In genomic region chr1:171994918-171995715, GRCm38 (mm10) we compare ENCODE assay signal across 17 mouse cellular contexts. TPM values are rescaled to one million over a fixed set of nuclear protein-coding genes. Genes with fewer than 3 reads are reported as not detected.
DNase-seq lines count a peak whose midpoint lies in the region; ATAC-seq and TF ChIP-seq lines count a peak whose summit lies in the region.
"Had no signal": no experiment of that assay in that cellular context is flagged by ENCODE, and none has a peak within 500 bp of the region (broad histone marks: within the 10 kb centered on the region; RNA-seq: fewer than 3 reads in every experiment).

No protein-coding gene starts in this region.

- H3K36me3 ChIP-seq in heart, embryonic 16.5 days (ENCODE audit: control insufficient read depth, insufficient read depth), result no peaks in the 10 kb centered on the region
- H3K36me3 ChIP-seq in thymus, adult 2 months (ENCODE audit: control insufficient read depth, insufficient read depth, low read length), result no peaks in the 10 kb centered on the region
- H3K36me3 ChIP-seq in hindbrain, embryonic 14.5 days (replicated peaks; ENCODE audit: control insufficient read depth, insufficient read depth), result 0 out of 2 replicates have a peak, but pooled peaks cover 7% of the 10 kb centered on the region
- H3K36me3 ChIP-seq: kidney, embryonic 15.5 days; stomach, embryonic 15.5 days had no signal

- WGBS in heart, embryonic 16.5 days, result 64% methylated on average over 11 of the region's 11 CpGs
- 74% methylated on average over 11 of the region's 11 CpGs for WGBS in thymus, adult 2 months
- WGBS in hindbrain, embryonic 14.5 days, result 86% methylated on average over 11 of the region's 11 CpGs

- no peak for DNase-seq in heart, adult 9 months (ENCODE audit: low spot score in 2 of 2)
- DNase-seq in thymus, adult 2 months, result no peak
- DNase-seq in thymus, postnatal 10 days (ENCODE audit: low spot score in 2 of 2), result no peak
- peak; percentile 57 for DNase-seq in MEL-GATA-1-ER (ENCODE audit: extremely low read depth, low read depth)
- no peak for DNase-seq in hindbrain, embryonic 14.5 days (ENCODE audit: low spot score)
- DNase-seq: adrenal gland, postnatal 10 days; cerebellum, adult 9-11 months; gastrocnemius, postnatal 14 days; right cerebral cortex, postnatal 25 days had no signal

- peak; percentile 79 for ATAC-seq in heart, embryonic 16.5 days (replicated peaks; ENCODE audit: extremely low read depth, insufficient read depth, low FRiP score)
- peak; percentile 63; the same call in 1 of the 2 replicates for ATAC-seq in neutrophil, adult 5-6 weeks (ENCODE audit: extremely low read depth, insufficient number of reproducible peaks, low FRiP score, poor library complexity, severe bottlenecking)
- no peak for ATAC-seq in hindbrain, embryonic 14.5 days (ENCODE audit: low FRiP score)
- ATAC-seq: forebrain, embryonic 16.5 days; hindbrain, embryonic 16.5 days; midbrain, embryonic 13.5 days had no signal

- peak overlapping the region; percentile 37 for H3K27ac ChIP-seq in heart, embryonic 16.5 days (ENCODE audit: low read length)
- H3K27ac ChIP-seq in thymus, adult 2 months (ENCODE audit: control insufficient read depth, insufficient read depth, low read length), result peak overlapping the region; percentile 11
- H3K27ac ChIP-seq in hindbrain, embryonic 14.5 days, result no peak overlapping the region
- H3K27ac ChIP-seq: kidney, embryonic 15.5 days; midbrain, embryonic 13.5 days; stomach, embryonic 15.5 days had no signal

- no peak overlapping the region for H3K9ac ChIP-seq in heart, embryonic 16.5 days (ENCODE audit: low read length)
- H3K9ac ChIP-seq in hindbrain, embryonic 14.5 days, result no peak overlapping the region
- H3K9ac ChIP-seq: kidney, embryonic 15.5 days; midbrain, embryonic 13.5 days; stomach, embryonic 15.5 days had no signal

- no peaks in the 10 kb centered on the region for H3K9me3 ChIP-seq in heart, embryonic 16.5 days (replicated peaks; ENCODE audit: control insufficient read depth, low read length)
- no peaks in the 10 kb centered on the region for H3K9me3 ChIP-seq in hindbrain, embryonic 14.5 days (ENCODE audit: control insufficient read depth, low read length)
- H3K9me3 ChIP-seq: kidney, embryonic 15.5 days; midbrain, embryonic 13.5 days; stomach, embryonic 15.5 days had no signal

- H3K27me3 ChIP-seq in heart, embryonic 16.5 days (ENCODE audit: control insufficient read depth, insufficient read depth, low read length), result no peaks in the 10 kb centered on the region
- no peaks in the 10 kb centered on the region for H3K27me3 ChIP-seq in thymus, adult 2 months (ENCODE audit: control insufficient read depth, insufficient read depth, low read length)
- no peaks in the 10 kb centered on the region for H3K27me3 ChIP-seq in hindbrain, embryonic 14.5 days (ENCODE audit: control insufficient read depth, insufficient read depth, low read length)
- H3K27me3 ChIP-seq: kidney, embryonic 15.5 days; midbrain, embryonic 13.5 days; stomach, embryonic 15.5 days had no signal

- TF ChIP-seq POLR2A in thymus, adult 2 months (IDR thresholded peaks at IDR 0.05; ENCODE audit: control insufficient read depth, extremely low read depth, insufficient read depth, low read length, poor library complexity), result no peak

- no peak overlapping the region for H3K4me3 ChIP-seq in heart, embryonic 16.5 days (ENCODE audit: low read length)
- H3K4me3 ChIP-seq in thymus, adult 2 months (ENCODE audit: control insufficient read depth, insufficient read depth, low read length), result no peak overlapping the region
- no peak overlapping the region for H3K4me3 ChIP-seq in hindbrain, embryonic 14.5 days (replicated peaks; ENCODE audit: low read length)
- H3K4me3 ChIP-seq: erythroblast, embryonic 14.5 days; kidney, embryonic 15.5 days; midbrain, embryonic 13.5 days; stomach, embryonic 15.5 days had no signal

- TF ChIP-seq CTCF in thymus, adult 2 months (IDR thresholded peaks at IDR 0.05; ENCODE audit: borderline replicate concordance, control insufficient read depth, extremely low read depth, insufficient read depth, low read length, poor library complexity), result no peak

- H3K4me1 ChIP-seq in heart, embryonic 16.5 days (ENCODE audit: control insufficient read depth, insufficient read depth, low read length), result peaks cover 17% of the 10 kb centered on the region
- peaks cover 6% of the 10 kb centered on the region for H3K4me1 ChIP-seq in thymus, adult 2 months (replicated peaks; ENCODE audit: control insufficient read depth, insufficient read depth, low read length)
- no peaks in the 10 kb centered on the region for H3K4me1 ChIP-seq in hindbrain, embryonic 14.5 days (replicated peaks; ENCODE audit: control insufficient read depth, insufficient read depth, low read length)
- H3K4me1 ChIP-seq: kidney, embryonic 15.5 days; midbrain, embryonic 13.5 days; stomach, embryonic 15.5 days had no signal

- H3K4me2 ChIP-seq in heart, embryonic 16.5 days (ENCODE audit: low read depth, low read length), result no peak overlapping the region
- H3K4me2 ChIP-seq in hindbrain, embryonic 14.5 days (replicated peaks), result no peak overlapping the region
- H3K4me2 ChIP-seq: kidney, embryonic 15.5 days; midbrain, embryonic 13.5 days; stomach, embryonic 15.5 days had no signal

RNA-seq across cellular contexts. Expression of gene Vangl2, which starts 33.1 kb away (rescaled TPM):
- polyA plus RNA-seq in heart, embryonic 16.5 days (2015; fragmentation: Nextera tagmentation; extraction: Ambion mirVana), result 7.3 and 7.5 TPM in 2 replicates
- polyA plus RNA-seq in thymus, adult 2 months (2012; rRNA removed), result 20.5 and 27.3 TPM in 2 replicates
- 2.0 and 2.3 TPM in 2 replicates for total RNA-seq in neutrophil, adult 5-6 weeks (2017)
- 48.9 and 49.5 TPM in 2 replicates for polyA plus RNA-seq in hindbrain, embryonic 14.5 days (2014; fragmentation: Nextera tagmentation; extraction: Ambion mirVana)
